Mouse (Mus musculus) liver, embryonic 16.5 days (tissue): ENCODE measurements at regions not wholly inside any gene's neighbourhood (a gene's known extent, or its start where the extent isn't known, plus 50 kb on each side); places are given as distances from the start of the nearest gene placed in this dataset.

Source experiments
- ATAC-seq: fragments of 200-750 bp; cut with Nextera tagmentation; 2 replicates; pipeline ENCODE4 v1.8.0; 2017; ENCODE audit warnings: low read depth, mild to moderate bottlenecking, moderate number of reproducible peaks, moderate library complexity
- H3K27ac ChIP-seq: fragments of 300-500 bp; sonication (generic); 2 replicates; pipeline ENCODE4 v1.5.1; 2014; ENCODE audit warnings: mild to moderate bottlenecking, low read length
- H3K27me3 ChIP-seq: fragments of 300-500 bp; sonication (generic); 2 replicates; pipeline ENCODE4 v1.6.1; 2014; ENCODE audit warnings: low read depth, low read length, mixed read lengths; ENCODE audit not compliant: control insufficient read depth, insufficient read depth
- H3K36me3 ChIP-seq: fragments of 300-500 bp; sonication (generic); 2 replicates; pipeline ENCODE4 v1.6.1; 2014; ENCODE audit warnings: mild to moderate bottlenecking; ENCODE audit not compliant: control insufficient read depth, insufficient read depth
- H3K4me1 ChIP-seq: fragments of 300-500 bp; sonication (generic); 2 replicates; pipeline ENCODE4 v1.6.1; 2014; ENCODE audit warnings: low read depth, low read length, mixed read lengths; ENCODE audit not compliant: control insufficient read depth
- H3K4me2 ChIP-seq: fragments of 300-500 bp; sonication (generic); 2 replicates; pipeline ENCODE4 v1.6.1; 2014; ENCODE audit warnings: low read depth, low read length, mixed read lengths
- H3K4me3 ChIP-seq: fragments of 300-500 bp; sonication (generic); 2 replicates; pipeline ENCODE4 v1.5.1; 2014; ENCODE audit warnings: low read depth, mild to moderate bottlenecking, low read length
- H3K9ac ChIP-seq: fragments of 300-500 bp; sonication (generic); 2 replicates; pipeline ENCODE4 v1.6.1; 2014; ENCODE audit warnings: low read depth, low read length
- H3K9me3 ChIP-seq: fragments of 300-500 bp; sonication (generic); replicated peaks from 2 replicates; pipeline ENCODE4 v1.6.1; 2016; ENCODE audit warnings: low read length; ENCODE audit not compliant: control insufficient read depth
- WGBS: fragments of 180-500 bp; shearing (Covaris S2); extraction: QIAGEN DNeasy Blood & Tissue Kit; methylation state at CpG from one replicate; pipeline ENCODE4 v1.1.7; 2014; ENCODE audit not compliant: insufficient replicate concordance; 5-methylcytosine and 5-hydroxymethylcytosine counted together

GRCm38 (mm10) chr2:159565255-159565654 is 768.7 kb downstream of the Gm826 start:
- no peaks in the 10 kb centered on the region for H3K9me3 ChIP-seq
- no peak overlapping the region for H3K4me3 ChIP-seq
- no peak overlapping the region for H3K9ac ChIP-seq

GRCm38 (mm10) chr2:159565921-159566320 is 768.0 kb downstream of the Gm826 start:
- H3K4me3 ChIP-seq = no peak overlapping the region
- no peak overlapping the region for H3K9ac ChIP-seq
- no peaks in the 10 kb centered on the region for H3K4me1 ChIP-seq
- ATAC-seq = no peak
- no peaks in the 10 kb centered on the region for H3K36me3 ChIP-seq
- H3K27ac ChIP-seq = no peak overlapping the region
- 68% methylated on average over 5 of the region's 5 CpGs for WGBS
- no peaks in the 10 kb centered on the region for H3K27me3 ChIP-seq
- no peak overlapping the region for H3K4me2 ChIP-seq
- no peaks in the 10 kb centered on the region for H3K9me3 ChIP-seq

More at GRCm38 (mm10) chr2:159565255-159565654, 768.7 kb downstream of the Gm826 start:
- Histone ChIP-seq H3K27me3 (no peaks in the 10 kb centered on the region), H3K4me1 (no peaks in the 10 kb centered on the region), H3K36me3 (no peaks in the 10 kb centered on the region), H3K4me2 (no peak overlapping the region), H3K27ac (no peak overlapping the region)
- 68% methylated on average over 4 of the region's 4 CpGs for WGBS
- no peak for ATAC-seq

- 54% methylated on average over 5 of the region's 5 CpGs for WGBS
- ATAC-seq = no peak
- Histone ChIP-seq H3K36me3 (no peaks in the 10 kb centered on the region), H3K4me3 (no peak overlapping the region), H3K4me2 (no peak overlapping the region), H3K27ac (no peak overlapping the region), H3K27me3 (no peaks in the 10 kb centered on the region), H3K4me1 (no peaks in the 10 kb centered on the region), H3K9me3 (no peaks in the 10 kb centered on the region), H3K9ac (no peak overlapping the region)
Observed at GRCm38 (mm10) chr2:159566461-159566860, 767.5 kb downstream of the Gm826 start.

GRCm38 (mm10) chr2:159568391-159568790 is 765.6 kb downstream of the Gm826 start:
- no peaks in the 10 kb centered on the region for H3K36me3 ChIP-seq
- no peak overlapping the region for H3K4me3 ChIP-seq
- no peaks in the 10 kb centered on the region for H3K27me3 ChIP-seq
- WGBS = 58% methylated on average over 4 of the region's 4 CpGs
- no peak overlapping the region for H3K27ac ChIP-seq
- H3K9me3 ChIP-seq = no peaks in the 10 kb centered on the region
- no peak overlapping the region for H3K9ac ChIP-seq
- no peak overlapping the region for H3K4me2 ChIP-seq
- ATAC-seq = no peak
- no peaks in the 10 kb centered on the region for H3K4me1 ChIP-seq

GRCm38 (mm10) chr2:159571862-159572261 is 762.1 kb downstream of the Gm826 start:
- ATAC-seq = no peak
- Histone ChIP-seq H3K27ac (no peak overlapping the region), H3K4me1 (no peaks in the 10 kb centered on the region), H3K9ac (no peak overlapping the region), H3K27me3 (no peaks in the 10 kb centered on the region), H3K4me3 (no peak overlapping the region), H3K4me2 (no peak overlapping the region), H3K9me3 (no peaks in the 10 kb centered on the region), H3K36me3 (no peaks in the 10 kb centered on the region)
- 69% methylated on average over 2 of the region's 2 CpGs for WGBS

GRCm38 (mm10) chr2:159575271-159575670 is 758.7 kb downstream of the Gm826 start:
- Histone ChIP-seq H3K36me3 (no peaks in the 10 kb centered on the region), H3K9ac (no peak overlapping the region), H3K27ac (no peak overlapping the region), H3K27me3 (no peaks in the 10 kb centered on the region), H3K9me3 (no peaks in the 10 kb centered on the region), H3K4me1 (no peaks in the 10 kb centered on the region), H3K4me3 (no peak overlapping the region), H3K4me2 (no peak overlapping the region)
- 66% methylated on average over 5 of the region's 5 CpGs for WGBS
- ATAC-seq = no peak

GRCm38 (mm10) chr2:159583103-159583502 is 750.9 kb downstream of the Gm826 start:
- Histone ChIP-seq H3K4me1 (no peaks in the 10 kb centered on the region), H3K9me3 (no peaks in the 10 kb centered on the region), H3K36me3 (no peaks in the 10 kb centered on the region), H3K27me3 (no peaks in the 10 kb centered on the region), H3K27ac (no peak overlapping the region), H3K4me2 (no peak overlapping the region), H3K4me3 (no peak overlapping the region), H3K9ac (no peak overlapping the region)
- no peak for ATAC-seq
- 44% methylated on average over 8 of the region's 8 CpGs for WGBS

- H3K27me3 ChIP-seq = no peaks in the 10 kb centered on the region
- ATAC-seq = no peak
- no peak overlapping the region for H3K4me3 ChIP-seq
Observed at GRCm38 (mm10) chr2:159584641-159585040, 749.3 kb downstream of the Gm826 start.

GRCm38 (mm10) chr2:159586697-159587473 is 747.1 kb downstream of the Gm826 start:
- 36% methylated on average over 6 of the region's 6 CpGs for WGBS
- H3K27ac ChIP-seq = no peak overlapping the region

More at GRCm38 (mm10) chr2:159584641-159585040, 749.3 kb downstream of the Gm826 start:
- Histone ChIP-seq H3K9ac (no peak overlapping the region), H3K4me1 (no peaks in the 10 kb centered on the region), H3K9me3 (no peaks in the 10 kb centered on the region), H3K27ac (no peak overlapping the region), H3K36me3 (no peaks in the 10 kb centered on the region), H3K4me2 (no peak overlapping the region)

More at GRCm38 (mm10) chr2:159586697-159587473, 747.1 kb downstream of the Gm826 start:
- H3K27me3 ChIP-seq = no peaks in the 10 kb centered on the region
- no peak overlapping the region for H3K9ac ChIP-seq
- no peak overlapping the region for H3K4me2 ChIP-seq
- no peak for ATAC-seq
- no peaks in the 10 kb centered on the region for H3K4me1 ChIP-seq
- H3K9me3 ChIP-seq = no peaks in the 10 kb centered on the region
- no peak overlapping the region for H3K4me3 ChIP-seq
- no peaks in the 10 kb centered on the region for H3K36me3 ChIP-seq
